Mouse (Mus musculus) layer of hippocampus, postnatal 25 days (tissue): ENCODE data around the gene Uhrf1bp1l. TPM values are rescaled to one million over a fixed set of nuclear protein-coding genes. Genes with fewer than 3 reads are reported as not detected.
"Not testable (repeated sequence)": the region's sequence is repeated elsewhere in the genome, so short reads cannot be mapped to it uniquely, and the experiment has no call there.

ENCODE experiments used
- DNase-seq, 2 experiments: peaks; one replicate each; pipeline ENCODE4 v3.0.0; 2022; ENCODE audit warnings: mixed read lengths in 2 of 2, low spot score in 1 of 2; ENCODE audit errors: extremely low spot score in 1 of 2
- total RNA-seq, 2 experiments: library from RNA; stranded (reverse); gene quantifications; 2 replicates each; pipeline ENCODE4 v1.2.3; 2021

Uhrf1bp1l gene
- total RNA-seq = 10 to 100 TPM; 80.0 to 82.6 TPM

DNA sequence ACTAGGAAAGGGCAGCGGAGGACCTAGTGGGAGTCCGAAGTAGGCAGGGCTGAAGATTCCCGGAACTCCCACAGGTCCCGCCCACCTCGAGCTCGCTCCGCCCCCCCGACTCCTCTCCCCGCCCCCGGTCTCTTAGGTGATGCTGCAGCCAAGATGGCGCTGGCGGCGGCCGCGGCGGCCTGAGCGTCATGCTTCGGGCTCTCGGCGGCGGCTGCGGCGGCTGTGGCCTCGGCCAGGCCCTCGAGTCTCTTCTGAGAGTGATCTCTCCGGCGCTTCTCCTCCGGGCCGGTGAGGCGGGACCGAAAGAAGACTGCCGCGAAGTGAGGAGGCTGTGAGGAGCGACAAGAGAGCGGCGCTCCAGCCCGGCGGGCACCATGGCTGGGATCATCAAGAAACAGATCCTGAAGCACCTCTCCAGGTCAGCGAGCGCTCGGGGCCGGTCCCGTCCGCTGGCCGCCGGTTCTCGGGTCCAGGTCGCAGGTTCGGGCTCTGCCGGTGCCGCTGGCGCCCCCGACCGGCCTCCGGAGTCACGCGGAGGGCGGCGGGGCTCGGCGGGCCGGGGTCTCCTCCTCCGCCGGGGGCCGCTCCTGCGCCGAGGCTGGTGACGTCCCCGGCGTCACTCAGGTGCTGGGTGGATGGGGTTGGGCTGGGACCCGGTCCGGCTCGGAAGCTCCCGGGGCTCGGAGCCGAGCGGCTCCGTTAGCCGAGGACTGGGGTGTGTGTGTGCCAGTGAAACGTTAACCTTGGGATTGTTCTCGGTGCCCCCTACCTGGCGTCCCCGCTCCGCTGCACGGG is at the start of gene Uhrf1bp1l:
Uhrf1bp1l (plus strand) TSS at position 121 of the 795 bp plus-strand sequence.
- peak; percentile 75 to 80 for DNase-seq

GRCm38 (mm10) chr10:89695194-89695911 is 49.4 kb upstream of the Uhrf1bp1l start:
- DNase-seq = no peak

- DNase-seq = not testable (repeated sequence)
These were observed 48.5 kb upstream of the Uhrf1bp1l start for GRCm38 (mm10) chr10:89696270-89696669.

DNA sequence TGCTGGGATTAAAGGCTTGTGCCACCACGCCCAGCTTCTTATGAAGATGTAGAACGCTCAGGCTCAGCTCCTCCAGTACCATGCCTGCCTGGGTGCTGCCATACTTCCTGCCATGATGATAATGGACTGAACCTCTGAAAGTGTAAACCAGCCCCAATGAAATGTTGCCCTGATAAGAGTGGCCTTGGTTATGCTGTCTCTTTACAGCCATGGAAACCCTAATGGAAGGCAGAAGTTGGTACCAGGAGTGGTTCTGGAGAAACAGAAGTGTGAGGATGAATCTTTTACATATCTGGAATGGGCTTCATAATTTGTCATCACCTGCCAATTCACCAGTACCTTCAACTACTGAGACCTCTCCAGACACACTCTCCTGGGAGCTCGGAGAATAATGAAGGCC is 46.8 kb upstream of the Uhrf1bp1l start:
- no peak for DNase-seq

GRCm38 (mm10) chr10:89703042-89703441 is 41.7 kb upstream of the Uhrf1bp1l start:
- DNase-seq = no peak

GRCm38 (mm10) chr10:89707397-89707796 is 37.4 kb upstream of the Uhrf1bp1l start:
- no peak for DNase-seq

DNA sequence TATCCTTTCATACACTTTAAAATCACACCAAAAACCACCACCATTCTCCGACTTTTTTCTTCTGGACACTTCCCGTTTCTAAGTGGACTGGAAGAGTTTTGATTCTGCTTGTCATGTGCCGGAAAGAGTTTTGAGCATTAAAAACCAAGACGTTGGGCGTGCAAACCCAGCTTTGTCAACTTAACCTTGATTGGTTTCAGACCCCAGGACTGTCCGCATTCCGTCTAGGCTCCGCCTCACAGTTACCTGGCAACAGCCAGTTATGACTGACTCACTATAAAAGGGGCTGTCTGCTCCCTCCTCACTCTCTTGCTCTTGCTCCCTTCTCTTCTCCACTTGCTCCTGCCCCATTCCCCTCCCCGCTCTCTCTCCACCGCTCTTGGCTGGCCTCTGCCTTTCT is 36.1 kb upstream of the Uhrf1bp1l start:
- DNase-seq = no peak

- no peak for DNase-seq
These were observed 29.9 kb upstream of the Uhrf1bp1l start for GRCm38 (mm10) chr10:89714910-89715309.

DNA sequence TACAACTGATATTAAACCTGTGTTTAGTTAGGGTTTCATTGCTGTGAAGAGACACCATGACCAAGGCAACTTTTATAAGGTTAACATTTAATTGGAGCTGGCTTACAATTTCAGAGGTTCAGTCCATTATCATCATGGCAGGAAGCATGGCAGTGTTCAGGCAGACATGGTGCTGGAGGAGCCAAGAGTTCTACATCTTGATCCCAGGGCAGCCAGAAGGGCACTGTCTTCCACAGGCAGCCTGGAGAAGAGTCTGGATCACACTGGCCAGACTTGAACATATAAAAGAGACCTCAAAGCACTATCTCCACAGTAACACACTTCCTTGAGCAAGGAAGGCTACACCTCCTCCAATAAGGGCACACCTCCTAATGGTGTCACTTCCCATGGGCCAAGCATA is 24.5 kb upstream of the Uhrf1bp1l start:
- DNase-seq = no peak

GRCm38 (mm10) chr10:89720796-89721195 is 24.0 kb upstream of the Uhrf1bp1l start:
- no peak for DNase-seq

DNA sequence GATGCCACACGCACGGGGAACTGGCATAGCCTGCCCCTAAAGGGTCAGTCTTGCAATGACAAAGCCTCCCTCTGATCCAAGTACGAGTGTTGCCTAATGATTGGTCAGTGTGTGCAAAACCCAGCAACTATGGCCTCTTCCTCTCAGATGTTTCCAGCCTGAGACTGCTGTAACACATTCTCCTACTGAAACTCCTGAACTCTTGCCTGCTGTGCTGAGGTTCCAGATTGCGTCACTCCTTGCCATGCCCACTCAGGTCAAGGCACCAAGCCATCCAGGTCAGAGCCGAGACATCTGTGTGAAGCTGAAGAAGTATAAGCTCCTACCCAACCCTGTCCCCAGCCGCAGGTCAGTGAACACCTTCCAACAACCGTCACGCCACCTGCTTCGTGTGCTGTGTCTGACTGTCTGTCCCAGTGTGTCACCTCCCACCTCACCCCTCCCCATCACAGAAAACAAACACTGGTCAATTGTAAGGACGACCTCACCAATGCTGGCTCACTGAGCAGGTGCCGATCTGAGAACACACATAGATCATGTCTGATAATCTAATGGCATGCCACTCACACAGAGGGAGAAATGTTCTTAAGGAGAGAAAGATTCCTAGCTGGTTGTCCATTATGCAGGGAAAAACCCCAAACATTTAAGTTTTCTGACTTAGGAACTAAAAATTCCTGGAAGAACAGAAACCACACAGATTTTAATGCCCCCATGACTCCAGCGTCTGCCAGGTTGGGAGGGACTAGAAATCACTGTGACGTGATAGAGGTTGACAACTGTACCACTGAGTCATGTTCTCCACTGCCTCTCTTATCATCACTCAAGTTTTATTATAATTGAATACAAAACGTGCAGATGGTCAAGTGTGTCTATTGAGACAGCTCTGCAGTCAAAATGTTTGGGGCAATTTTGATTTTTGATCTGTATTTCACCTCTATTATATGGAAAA is 22.3 kb upstream of the Uhrf1bp1l start:
- DNase-seq = no peak

DNA sequence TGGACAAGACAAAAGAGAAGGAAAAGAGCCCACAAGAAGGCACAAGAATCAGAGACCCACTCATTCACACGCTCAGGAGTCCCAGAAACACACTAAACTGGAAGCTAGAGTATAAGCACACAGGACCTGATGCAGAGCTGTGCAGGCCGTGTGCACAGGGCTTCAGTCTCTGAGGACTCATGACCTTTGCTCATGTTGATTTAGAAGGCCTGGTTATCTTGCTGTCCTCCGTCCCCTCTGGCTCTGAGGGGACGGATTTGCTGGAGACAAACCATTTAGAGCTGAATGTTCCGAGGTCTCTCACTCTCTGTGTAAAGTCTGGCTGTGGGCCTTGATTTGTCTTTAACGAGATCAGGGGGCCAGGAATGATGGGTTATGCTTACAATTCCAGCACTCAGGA is 14.4 kb upstream of the Uhrf1bp1l start:
- no peak for DNase-seq

DNA sequence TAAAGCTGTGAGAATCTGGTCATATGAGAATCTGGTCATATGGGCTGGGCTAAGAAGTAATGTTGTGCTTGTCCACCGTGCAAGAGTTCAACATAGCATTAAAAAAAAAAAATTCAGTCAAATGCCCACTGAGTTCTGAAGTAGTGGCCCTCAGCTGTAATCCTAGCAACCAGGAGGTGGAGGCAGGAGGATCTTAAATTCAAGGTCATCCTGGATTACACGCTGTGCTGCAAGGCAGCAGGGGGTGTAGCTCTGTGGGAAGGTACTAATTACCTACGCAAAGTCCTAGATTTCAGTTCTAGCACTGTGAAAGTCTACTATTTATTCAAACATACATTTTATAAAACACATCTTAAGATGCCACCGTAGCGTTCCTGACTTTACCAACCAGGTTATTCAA is 13.4 kb upstream of the Uhrf1bp1l start:
- no peak for DNase-seq

- peak; percentile 83 to 85 for DNase-seq
These were observed 12.6 kb upstream of the Uhrf1bp1l start, which contains the start of gene Actr6 for GRCm38 (mm10) chr10:89732001-89732794. TSS of gene Actr6 (minus strand) at chr10:89732295.

DNA sequence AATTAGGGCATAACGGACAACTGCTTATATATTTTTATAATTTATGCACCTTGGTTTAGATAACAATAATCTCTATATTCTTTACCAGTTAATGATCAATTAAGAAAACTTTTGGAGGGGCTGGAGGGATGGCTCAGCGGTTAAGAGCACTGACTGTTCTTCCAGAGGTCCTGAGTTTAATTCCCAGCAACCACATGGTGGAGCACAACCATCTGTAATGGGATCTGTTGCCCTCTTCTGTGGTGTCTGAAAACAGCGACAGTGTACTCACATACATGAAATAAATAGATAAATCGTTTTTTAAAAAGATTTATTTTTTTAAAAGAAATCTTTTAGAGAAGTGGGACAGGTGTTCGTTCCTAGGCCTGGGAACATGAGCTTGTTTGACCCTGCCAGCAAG is 7.7 kb upstream of the Uhrf1bp1l start:
- DNase-seq = no peak

- DNase-seq = no peak
These were observed 6.9 kb upstream of the Uhrf1bp1l start for GRCm38 (mm10) chr10:89737887-89738286.

DNA sequence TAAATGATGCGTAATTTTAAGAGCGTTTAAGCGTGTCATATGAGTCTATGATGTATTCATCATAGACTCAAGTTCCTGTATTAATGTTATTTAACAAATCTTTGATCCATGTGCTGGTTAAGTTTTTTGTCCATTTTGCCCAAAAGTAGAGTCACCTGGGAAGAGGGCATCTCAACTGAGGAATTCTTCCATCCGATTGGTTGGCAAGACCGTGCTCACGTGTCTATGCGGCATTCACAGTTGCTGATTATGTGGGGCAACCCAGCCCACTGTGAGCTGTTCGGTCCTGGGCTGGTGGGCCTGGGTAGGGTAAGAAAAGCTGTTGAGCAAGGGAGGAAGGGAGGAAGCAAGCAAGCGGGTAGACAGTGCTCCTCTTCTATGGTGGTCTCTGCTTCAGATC is 6.4 kb upstream of the Uhrf1bp1l start:
- DNase-seq = no peak

GRCm38 (mm10) chr10:89739703-89740102 is 5.1 kb upstream of the Uhrf1bp1l start:
- DNase-seq = no peak

GRCm38 (mm10) chr10:89740995-89741394 is 3.8 kb upstream of the Uhrf1bp1l start:
- DNase-seq = no peak

- no peak for DNase-seq
These were observed 1.5 kb upstream of the Uhrf1bp1l start for GRCm38 (mm10) chr10:89743266-89743665.
